Comparison of ENCODE assay signal across 8 mouse cellular contexts in genomic region chr13:51903324-51903939, GRCm38 (mm10). TPM values are rescaled to one million over a fixed set of nuclear protein-coding genes. Genes with fewer than 3 reads are reported as not detected.
DNase-seq lines count a peak whose midpoint lies in the region; ATAC-seq and TF ChIP-seq lines count a peak whose summit lies in the region.

No protein-coding gene starts in this region.

- no peak for TF ChIP-seq POLR2A in heart, adult 2 months (IDR thresholded peaks at IDR 0.05; ENCODE audit: insufficient read depth, low read depth, low read length)
- TF ChIP-seq POLR2A in limb, embryonic 14.5 days (IDR thresholded peaks at IDR 0.05; ENCODE audit: borderline replicate concordance, extremely low read depth, insufficient read depth, insufficient read length) = no peak

- H3K79me2 ChIP-seq in heart, adult 2 months (replicated peaks; ENCODE audit: control insufficient read depth, insufficient read depth, low read length) = no peaks in the 10 kb centered on the region

- peaks cover 15% of the 10 kb centered on the region for H3K4me1 ChIP-seq in heart, adult 2 months (ENCODE audit: control insufficient read depth, insufficient read depth, low read length)
- peaks cover 14% of the 10 kb centered on the region for H3K4me1 ChIP-seq in limb, embryonic 14.5 days (ENCODE audit: control insufficient read depth, insufficient read depth, low read length)

- no peaks in the 10 kb centered on the region for H3K36me3 ChIP-seq in heart, adult 2 months (ENCODE audit: control insufficient read depth, insufficient read depth, low read length)
- H3K36me3 ChIP-seq in limb, embryonic 14.5 days (ENCODE audit: control insufficient read depth, insufficient read depth, low read length) = no peaks in the 10 kb centered on the region

- no peak overlapping the region for H3K9ac ChIP-seq in heart, adult 2 months (ENCODE audit: low read depth, low read length)
- no peak overlapping the region for H3K9ac ChIP-seq in limb, embryonic 14.5 days (ENCODE audit: low read depth, low read length, severe bottlenecking)

- TF ChIP-seq CTCF in heart, adult 2 months (IDR thresholded peaks at IDR 0.05) = no peak

- peak; percentile 41; the same call in 1 of the 2 replicates for ATAC-seq in limb, embryonic 14.5 days (ENCODE audit: low FRiP score, low read depth)

- H3K4me3 ChIP-seq in heart, adult 2 months = no peak overlapping the region
- no peak overlapping the region for H3K4me3 ChIP-seq in limb, embryonic 14.5 days (replicated peaks; ENCODE audit: low read length)

- TF ChIP-seq EP300 in heart, adult 2 months (IDR thresholded peaks at IDR 0.05; ENCODE audit: insufficient read depth, low read depth, low read length) = no peak

- H3K27me3 ChIP-seq in heart, adult 2 months (ENCODE audit: control insufficient read depth, insufficient read depth, low read length) = no peaks in the 10 kb centered on the region
- H3K27me3 ChIP-seq in limb, embryonic 14.5 days (ENCODE audit: control insufficient read depth, insufficient read depth, low read length) = no peaks in the 10 kb centered on the region

- no peaks in the 10 kb centered on the region for H3K9me3 ChIP-seq in limb, embryonic 14.5 days (ENCODE audit: control insufficient read depth, low read length)

- intact Hi-C loops in heart, adult 2 months (cut with DNase I) = loop anchor here (2.0 kb wide), 1 partner anchor 23 kb away; no protein-coding TSS in a partner anchor

- peak overlapping the region; percentile 49 for H3K4me2 ChIP-seq in limb, embryonic 14.5 days (replicated peaks; ENCODE audit: low read depth, low read length, severe bottlenecking)

- 30% methylated on average over 11 of the region's 11 CpGs for WGBS in heart, adult 2 months
- whole genome bisulfite sequencing in limb, embryonic 14.5 days = 10% methylated on average over 11 of the region's 11 CpGs

- DNase-seq in 3134 (ENCODE audit: extremely low read depth, insufficient read length, low spot score) (peak; percentile 47), adipocyte (ENCODE audit: low spot score) (no peak)
- DNase-seq in adrenal gland, postnatal 14 days = peak; percentile 56
- peak; percentile 50 to 52 for DNase-seq in heart, adult 2 months
- no peak for DNase-seq in limb, embryonic 14.5 days (ENCODE audit: low spot score)
- DNase-seq in retina, embryonic 14.5 days (ENCODE audit: low spot score) = peak; percentile 58
- DNase-seq in spleen, postnatal 4 days (ENCODE audit: low spot score in 2 of 2) = no peak
- no peak for DNase-seq in testis, postnatal 14 days (ENCODE audit: low spot score)

- no peak overlapping the region for H3K27ac ChIP-seq in heart, adult 2 months
- H3K27ac ChIP-seq in limb, embryonic 14.5 days (replicated peaks; ENCODE audit: low read depth, low read length) = no peak overlapping the region; the same call in 1 of the 2 replicates

RNA-seq across cellular contexts. Expression of gene Gadd45g, which starts 57.0 kb away (rescaled TPM):
- total RNA-seq in adrenal gland, postnatal 14 days (2021) = 51.7 and 63.2 TPM in 2 replicates
- 10 to 100 TPM in 1 of 2 experiments, 1 to 10 TPM in 1; 8.2 to 19.0 TPM for total RNA-seq in heart, adult 2 months (2021)
- 19.7 and 24.3 TPM in 2 replicates for polyA plus RNA-seq in heart, adult 2 months (2012; rRNA removed)
- polyA plus RNA-seq in limb, embryonic 14.5 days (2012; rRNA removed) = 50.0 and 51.5 TPM in 2 replicates
- polyA plus RNA-seq in limb, embryonic 14.5 days (2014; fragmentation: Nextera tagmentation; extraction: Ambion mirVana) = 38.1 and 43.2 TPM in 2 replicates

Comparison
In these comparisons a context has a peak if more than half of its experiments do, and no peak if none do; other contexts are left out.
1. DNase-seq: peak in 3134 (single experiment), adrenal gland, postnatal 14 days (single experiment), heart, adult 2 months (2 of 2) and retina, embryonic 14.5 days (single experiment); none in limb, embryonic 14.5 days (single experiment), spleen, postnatal 4 days (0 of 2), adipocyte (single experiment) and testis, postnatal 14 days (single experiment).